Mouse (Mus musculus): Measurements from ENCODE around the gene Aknad1.

GRCm38 (mm10) chr3:108756131-108756530 is 16.7 kb downstream of the Aknad1 start:
- no peak for TF ChIP-seq CTCF (IDR thresholded peaks at IDR 0.05; ENCODE audit: extremely low read depth, insufficient read depth, insufficient read length, insufficient replicate concordance)
- TF ChIP-seq POLR2A (IDR thresholded peaks at IDR 0.05; ENCODE audit: low read depth, low read length), result no peak

All from spleen, adult 2 months (tissue).